Mouse (Mus musculus) liver, embryonic 14.5 days (tissue): Measurements from ENCODE around the gene Tmem189. TPM values are rescaled to one million over a fixed set of nuclear protein-coding genes. Genes with fewer than 3 reads are reported as not detected.
A peak's percentile ranks its signal among the peaks of the same experiment; 100 is the strongest.

Experiments
- ATAC-seq: fragments of 200-750 bp; cut with Nextera tagmentation; 2 replicates; pipeline ENCODE4 v1.8.0; 2017; ENCODE audit warnings: moderate number of reproducible peaks, mild to moderate bottlenecking, moderate library complexity; ENCODE audit not compliant: insufficient read depth
- DNase-seq, 3 experiments: peaks; one replicate each; pipeline ENCODE4 v3.0.0-alpha.2; 2012 to 2013; ENCODE audit warnings: low read depth in 3 of 3, low spot score in 3 of 3
- H3K27ac ChIP-seq: fragments of 300-500 bp; sonication (generic); 2 replicates; pipeline ENCODE4 v1.5.1; 2014; ENCODE audit warnings: moderate library complexity, mild to moderate bottlenecking, control low read depth, inconsistent platforms
- H3K27me3 ChIP-seq: fragments of 300-500 bp; sonication (generic); 2 replicates; pipeline ENCODE4 v1.6.1; 2014; ENCODE audit warnings: mild to moderate bottlenecking, low read length, moderate library complexity; ENCODE audit not compliant: control insufficient read depth, insufficient read depth
- H3K36me3 ChIP-seq: fragments of 300-500 bp; sonication (generic); replicated peaks from 2 replicates; pipeline ENCODE4 v1.6.1; 2014; ENCODE audit warnings: low read depth; ENCODE audit not compliant: control insufficient read depth, insufficient read depth
- H3K4me1 ChIP-seq, 2 experiments: fragments of 200-500 bp in 1 of 2; fragments of 300-500 bp in 1 of 2; sonication (generic) in 1 of 2; replicated peaks; 2 replicates each; pipeline ENCODE4 v1.6.1; 2012 to 2014; ENCODE audit warnings: antibody characterized with exemption in 1 of 2, inconsistent platforms in 1 of 2, low read length in 1 of 2; ENCODE audit not compliant: control insufficient read depth in 2 of 2, insufficient read depth in 2 of 2
- H3K4me2 ChIP-seq: fragments of 300-500 bp; sonication (generic); 2 replicates; pipeline ENCODE4 v1.6.1; 2014; ENCODE audit warnings: low read depth, mild to moderate bottlenecking, control low read depth, moderate library complexity
- H3K4me3 ChIP-seq, 2 experiments: fragments of 200-500 bp in 1 of 2; fragments of 300-500 bp in 1 of 2; sonication (generic) in 1 of 2; 2 replicates each; pipeline ENCODE4 v1.5.1; 2012 to 2014; ENCODE audit warnings: low read depth in 2 of 2, low read length in 2 of 2, mild to moderate bottlenecking in 2 of 2, control low read depth in 1 of 2, inconsistent platforms in 1 of 2, moderate library complexity in 1 of 2; ENCODE audit not compliant: insufficient read depth in 1 of 2
- H3K9ac ChIP-seq: fragments of 300-500 bp; sonication (generic); replicated peaks from 2 replicates; pipeline ENCODE4 v1.6.1; 2014; ENCODE audit warnings: mild to moderate bottlenecking, control low read depth, moderate library complexity
- H3K9me3 ChIP-seq: fragments of 300-500 bp; sonication (generic); 2 replicates; pipeline ENCODE4 v1.6.1; 2016; ENCODE audit warnings: low read length, mixed read lengths; ENCODE audit not compliant: control insufficient read depth
- CTCF ChIP-seq: IDR thresholded peaks from 2 replicates; pipeline ENCODE4 v1.5.1; 2016; ENCODE audit warnings: antibody characterized with exemption, low read depth, control low read depth
- EP300 ChIP-seq: IDR thresholded peaks from 2 replicates; pipeline ENCODE4 v1.6.1; 2016; ENCODE audit warnings: antibody characterized with exemption, low read depth
- WGBS: fragments of 180-500 bp; shearing (Covaris S2); extraction: QIAGEN DNeasy Blood & Tissue Kit; methylation state at CpG from one replicate; pipeline ENCODE4 v1.1.7; 2014; ENCODE audit not compliant: insufficient replicate concordance; 5-methylcytosine and 5-hydroxymethylcytosine counted together
- polyA plus RNA-seq, 2 experiments: library from polyadenylated mRNA; depleted of rRNA in 1 of 2; stranded (reverse) in 1 of 2; unstranded in 1 of 2; fragments of >200 nt; fragmentation: Nextera tagmentation in 1 of 2; extraction: Ambion mirVana in 1 of 2; gene quantifications; 2 replicates each; pipeline versions ENCODE4 v1.2.1 to v1.2.3; 2012 to 2014

Gene Tmem189
- polyA plus RNA-seq, 2 experiments: 12.4 to 14.6 TPM

DNA sequence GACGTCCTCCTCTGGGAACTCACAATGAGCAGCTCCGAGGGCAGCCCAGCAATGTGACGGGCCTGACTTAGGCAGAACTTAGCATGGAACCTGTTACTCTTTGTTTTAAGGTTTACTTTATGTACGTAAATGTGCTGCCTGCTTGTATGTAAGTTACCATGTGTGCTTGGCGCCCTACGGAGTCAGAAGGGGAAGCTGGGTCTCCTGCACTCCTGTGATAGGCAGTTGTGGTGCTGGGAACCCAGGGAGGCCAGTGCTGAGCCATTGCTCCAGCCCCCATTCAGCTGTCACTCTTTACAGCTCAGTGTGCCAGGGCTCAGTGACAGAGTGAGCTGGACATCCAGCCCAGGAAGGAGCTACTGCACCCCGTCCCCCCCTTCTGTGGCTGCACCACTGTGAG is 62.6 kb downstream of the Tmem189 start:
- Histone ChIP-seq H3K9me3 (no peaks in the 10 kb centered on the region), H3K36me3 (peaks cover 33% of the 10 kb centered on the region), H3K4me1 (peaks cover 33 to 50% of the 10 kb centered on the region in 2 experiments), H3K27me3 (no peaks in the 10 kb centered on the region), H3K9ac (peak overlapping the region; percentile 84), H3K27ac (peak overlapping the region; percentile 96), H3K4me3 (peak overlapping the region in 1 of 2 experiments; percentile 54; a peak in 2 of 4 replicates), H3K4me2 (peak overlapping the region; percentile 75)
- no peak for ATAC-seq
- 72% methylated on average over 7 of the region's 7 CpGs for WGBS
- TF ChIP-seq CTCF (no peak), EP300 (no peak)
- DNase-seq: no peak

DNA sequence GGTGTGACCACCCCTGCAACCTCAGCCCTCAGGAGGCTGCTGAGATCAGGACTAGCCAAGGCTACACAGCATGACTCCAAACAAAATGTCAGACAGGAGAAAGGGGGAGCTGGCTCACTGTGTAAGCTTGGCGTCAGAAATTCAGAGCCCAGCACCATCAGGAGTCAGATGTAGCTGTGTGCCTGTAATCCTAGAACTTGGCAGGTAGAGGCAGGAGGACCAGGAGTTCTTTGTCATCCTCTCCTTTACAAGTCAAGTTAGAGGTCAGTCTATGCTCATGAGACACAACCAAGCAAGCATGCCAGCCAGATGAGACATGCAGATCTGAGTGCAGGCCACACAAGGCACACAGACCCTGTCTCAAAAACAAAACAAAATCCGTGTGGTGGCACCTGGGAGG is 64.0 kb downstream of the Tmem189 start:
- ATAC-seq: no peak
- H3K36me3 ChIP-seq: peaks cover 33% of the 10 kb centered on the region
- H3K4me3 ChIP-seq: no peak overlapping the region
- DNase-seq: no peak
- peak overlapping the region; percentile 62 for H3K27ac ChIP-seq
- H3K4me2 ChIP-seq: peak overlapping the region; percentile 1; the same call in 1 of the 2 replicates
- no peaks in the 10 kb centered on the region for H3K27me3 ChIP-seq
- peaks cover 33 to 55% of the 10 kb centered on the region in 2 experiments for H3K4me1 ChIP-seq
- 0 out of 2 replicates have a peak overlapping the region, but pooled peaks have one; percentile 24 for H3K9ac ChIP-seq
- H3K9me3 ChIP-seq: no peaks in the 10 kb centered on the region
- TF ChIP-seq EP300 (no peak), CTCF (no peak)
- WGBS: 67% methylated on average over 2 of the region's 2 CpGs

DNA sequence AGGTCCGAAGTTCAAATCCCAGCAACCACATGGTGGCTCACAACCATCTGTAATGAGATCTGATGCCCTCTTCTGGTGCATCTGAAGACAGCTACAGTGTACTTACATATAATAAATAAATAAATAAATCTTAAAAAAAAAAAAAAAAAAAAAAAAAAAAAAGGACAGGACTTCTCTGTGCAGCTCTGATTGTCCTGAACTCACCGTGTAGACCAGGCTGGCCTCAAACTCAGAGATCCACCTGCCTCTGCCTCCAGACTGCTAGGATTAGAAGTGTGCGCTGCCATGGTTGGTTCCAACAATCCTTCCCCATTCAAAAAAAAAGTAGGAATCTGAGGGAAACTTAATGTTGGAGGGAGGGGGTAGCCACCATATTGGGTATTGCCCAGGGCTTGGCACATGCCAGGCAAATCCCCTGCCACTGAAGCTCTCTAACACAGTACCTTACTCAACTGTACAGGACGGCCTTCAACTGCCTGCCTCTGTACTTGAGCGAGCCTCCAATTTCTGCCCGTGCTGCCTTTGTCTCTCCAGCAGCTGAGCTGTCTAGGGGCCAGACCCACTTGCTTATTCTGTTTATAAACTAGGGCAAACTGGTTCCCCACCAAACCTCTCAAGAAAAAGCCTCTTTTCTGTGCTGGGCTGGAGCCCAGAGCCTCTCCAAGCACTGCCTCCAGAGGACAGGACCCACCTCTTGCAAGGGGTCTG is 65.1 kb downstream of the Tmem189 start:
- H3K4me2 ChIP-seq: no peak overlapping the region
- TF ChIP-seq CTCF: no peak
- no peak for TF ChIP-seq EP300
- no peak overlapping the region for H3K4me3 ChIP-seq
- no peak overlapping the region for H3K27ac ChIP-seq
- DNase-seq (no peak), ATAC-seq (no peak)
- no peak overlapping the region for H3K9ac ChIP-seq
- H3K36me3 ChIP-seq: peaks cover 33% of the 10 kb centered on the region
- WGBS: 88% methylated on average over 6 of the region's 6 CpGs
- peaks cover 28 to 44% of the 10 kb centered on the region in 2 experiments for H3K4me1 ChIP-seq
- no peaks in the 10 kb centered on the region for H3K9me3 ChIP-seq
- H3K27me3 ChIP-seq: no peaks in the 10 kb centered on the region

DNA sequence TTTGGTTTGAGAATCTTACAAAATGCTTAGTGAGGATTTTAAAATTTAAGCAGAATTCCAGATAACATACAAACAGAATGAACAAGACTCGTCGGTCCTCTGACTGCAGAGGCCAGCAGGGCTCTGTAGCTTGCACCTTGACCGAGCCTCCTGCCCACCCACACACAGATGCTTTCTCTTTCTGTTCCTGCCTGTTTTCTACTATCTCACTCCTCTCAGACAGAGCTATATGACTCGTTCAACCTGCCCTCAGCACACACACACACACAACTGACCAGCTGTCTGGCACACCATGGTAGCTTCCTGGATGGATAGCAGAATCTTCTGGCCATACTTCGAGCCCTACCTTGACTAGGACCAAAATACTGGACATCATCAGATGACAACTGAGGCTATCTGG is 66.7 kb downstream of the Tmem189 start:
- Histone ChIP-seq H3K9ac (no peak overlapping the region), H3K27ac (peak overlapping the region; percentile 46), H3K36me3 (peaks cover 41% of the 10 kb centered on the region), H3K4me1 (peaks cover 18 to 32% of the 10 kb centered on the region in 2 experiments), H3K27me3 (no peaks in the 10 kb centered on the region), H3K9me3 (no peaks in the 10 kb centered on the region), H3K4me3 (no peak overlapping the region), H3K4me2 (peak overlapping the region; percentile 18; the same call in 1 of the 2 replicates)
- TF ChIP-seq EP300: no peak
- TF ChIP-seq CTCF: no peak
- WGBS: 58% methylated on average over 5 of the region's 5 CpGs
- DNase-seq: no peak
- no peak for ATAC-seq

DNA sequence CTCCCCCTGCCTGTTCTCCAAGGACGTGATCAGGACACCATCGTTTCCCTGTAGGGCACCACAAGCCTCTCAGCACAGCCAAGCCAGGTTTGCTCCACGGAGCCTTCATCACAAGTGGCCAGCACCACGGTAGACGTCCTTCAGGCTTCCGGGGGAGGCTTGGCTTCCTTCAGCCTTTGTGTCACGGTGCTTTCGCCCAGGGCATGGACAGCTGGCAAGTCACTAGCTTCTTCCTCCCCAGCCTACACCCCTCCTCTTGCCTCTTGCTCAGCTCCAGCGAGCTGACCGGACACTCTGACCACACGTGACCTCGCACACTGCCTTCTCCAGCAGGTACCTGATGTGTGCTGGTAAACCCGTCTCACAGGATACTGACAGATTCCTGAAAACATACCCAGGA is 67.3 kb downstream of the Tmem189 start:
- peaks cover 41% of the 10 kb centered on the region for H3K36me3 ChIP-seq

More for the DNA sequence above, 67.3 kb downstream of the Tmem189 start:
- DNase-seq (no peak), ATAC-seq (no peak)
- Histone ChIP-seq H3K4me1 (peaks cover 12 to 26% of the 10 kb centered on the region in 2 experiments), H3K27ac (no peak overlapping the region), H3K4me2 (no peak overlapping the region), H3K9ac (no peak overlapping the region), H3K9me3 (no peaks in the 10 kb centered on the region), H3K27me3 (no peaks in the 10 kb centered on the region), H3K4me3 (no peak overlapping the region)
- WGBS: 79% methylated on average over 13 of the region's 13 CpGs
- TF ChIP-seq EP300 (no peak), CTCF (no peak)
